Mouse (Mus musculus) frontal cortex, postnatal 36 days (tissue): ENCODE data around the gene Hnrnpd.
A peak's percentile ranks its signal among the peaks of the same experiment; 100 is the strongest.

Experiments used
- DNase-seq, 2 experiments: peaks; one replicate each; pipeline ENCODE4 v3.0.0; 2022; ENCODE audit warnings: low spot score in 2 of 2

Gene Hnrnpd

DNA sequence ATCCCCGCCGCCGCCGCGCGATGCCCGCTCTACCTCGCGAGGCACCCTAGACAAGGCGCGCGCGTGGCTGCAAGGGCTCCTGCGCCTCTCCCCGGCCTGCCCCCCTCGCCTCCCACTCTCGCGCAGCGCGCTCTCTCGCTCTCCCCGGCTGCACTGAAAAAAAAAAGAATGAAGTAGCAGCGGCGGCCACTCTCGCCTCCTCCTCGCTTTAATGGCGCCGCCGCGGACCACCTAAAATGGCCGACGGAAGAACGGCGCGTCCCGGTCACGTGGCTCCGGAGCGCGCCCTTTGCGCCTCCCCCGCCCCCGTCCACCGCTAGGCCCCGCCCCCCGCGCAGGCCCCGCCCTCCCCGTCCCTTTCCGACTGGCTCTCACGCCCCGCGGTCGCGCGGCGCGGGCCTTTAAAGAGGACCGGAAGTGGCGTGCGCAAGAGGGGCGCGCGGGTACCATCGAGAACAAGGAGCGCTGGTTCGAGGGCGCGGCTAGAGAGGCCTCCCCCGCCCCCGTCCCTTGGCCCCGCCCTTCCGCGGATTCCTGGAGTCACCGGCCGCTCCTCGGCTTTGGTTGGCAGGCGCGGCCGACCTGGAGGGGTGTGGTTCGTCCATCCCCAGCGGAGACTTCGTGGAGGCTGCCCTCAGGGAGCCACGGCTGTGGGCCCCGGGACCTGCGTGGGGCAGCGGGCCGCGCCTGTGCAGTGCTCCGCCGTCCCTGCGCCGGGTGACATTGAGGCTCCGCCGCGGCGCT lies at the start of gene Hnrnpd, which contains the start of gene 4930524J08Rik:
TSS of gene Hnrnpd (minus strand) at position 240 of the 744 bp plus-strand sequence.
TSS of gene 4930524J08Rik (plus strand) at position 363 of the 744 bp plus-strand sequence.
- DNase-seq = peak; percentile 89 to 93

DNA sequence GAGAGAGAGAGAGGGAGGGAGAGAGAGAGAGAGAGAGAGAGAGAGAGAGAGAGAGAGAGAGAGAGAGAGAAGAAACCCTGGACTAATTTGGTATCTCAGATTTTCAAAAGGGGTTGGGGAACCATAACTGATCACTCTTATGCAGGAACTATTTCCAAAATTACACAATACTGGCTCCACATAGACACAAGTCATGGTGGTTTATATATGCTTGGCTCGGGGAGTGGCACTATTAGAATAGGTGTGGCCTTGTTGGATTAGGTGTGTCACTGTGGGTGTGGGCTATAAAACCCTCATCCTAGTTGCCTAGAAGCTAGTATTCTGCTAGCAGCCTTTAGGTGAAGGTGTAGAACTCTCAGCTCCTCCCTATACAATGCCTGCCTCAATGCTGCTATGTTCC lies 46.1 kb upstream of the Hnrnpd start:
- no peak for DNase-seq

DNA sequence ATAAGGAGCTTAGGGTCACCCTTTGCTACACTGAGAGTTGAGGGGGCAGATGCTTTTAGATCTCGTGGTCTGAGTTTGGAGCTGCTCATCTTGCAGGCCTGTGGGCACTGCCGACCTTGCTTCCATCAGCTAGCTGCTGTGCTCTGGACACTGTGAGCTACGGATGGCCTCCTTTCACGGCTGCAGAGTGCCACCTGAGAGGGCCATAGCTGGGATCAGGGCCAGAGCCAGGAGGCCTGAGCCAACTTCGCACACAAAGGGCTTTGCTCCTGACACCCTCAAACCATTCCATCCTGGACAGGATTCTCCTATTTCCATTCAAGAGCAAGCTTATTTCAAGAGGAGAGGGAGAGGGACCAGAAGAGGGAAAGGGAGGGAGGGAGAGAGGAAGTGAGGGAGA lies 45.7 kb upstream of the Hnrnpd start:
- DNase-seq = no peak

DNA sequence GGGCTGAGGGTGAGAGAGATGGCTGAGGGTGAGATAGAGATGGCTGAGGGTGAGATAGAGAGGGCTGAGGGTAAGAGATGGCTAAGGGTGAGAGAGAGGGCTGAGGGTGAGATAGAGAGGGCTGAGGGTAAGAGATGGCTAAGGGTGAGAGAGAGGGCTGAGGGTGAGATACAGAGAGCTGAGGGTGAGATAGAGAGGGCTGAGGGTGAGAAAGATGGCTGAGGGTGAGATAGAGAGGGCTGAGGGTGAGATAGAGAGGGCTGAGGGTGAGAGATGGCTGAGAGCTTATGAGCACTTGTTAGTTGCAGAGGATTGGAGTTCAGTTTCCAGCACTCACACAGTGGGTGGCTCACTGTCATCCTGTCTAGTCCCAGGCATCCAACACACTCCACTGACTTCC lies 41.4 kb upstream of the Hnrnpd start:
- DNase-seq = no peak

DNA sequence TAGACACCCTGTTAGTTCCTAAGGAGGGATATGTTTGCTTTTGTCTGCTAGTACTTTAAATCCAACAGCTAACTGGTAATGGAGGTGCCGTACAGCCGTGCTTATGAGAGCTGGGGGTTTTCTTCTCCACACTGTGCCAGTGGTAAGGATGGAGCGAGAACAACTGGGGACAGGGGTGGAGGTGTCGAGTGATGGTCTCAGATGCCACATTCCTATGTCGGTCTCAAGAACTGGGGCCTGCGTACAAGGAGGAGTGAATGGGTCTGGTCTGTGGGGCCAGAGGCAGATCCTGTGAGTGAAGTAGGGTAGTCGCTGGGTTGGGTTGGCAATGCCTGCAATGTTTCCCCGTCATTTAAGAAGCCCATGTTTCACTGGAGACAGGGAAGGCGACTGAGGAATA lies 33.9 kb upstream of the Hnrnpd start:
- no peak for DNase-seq

DNA sequence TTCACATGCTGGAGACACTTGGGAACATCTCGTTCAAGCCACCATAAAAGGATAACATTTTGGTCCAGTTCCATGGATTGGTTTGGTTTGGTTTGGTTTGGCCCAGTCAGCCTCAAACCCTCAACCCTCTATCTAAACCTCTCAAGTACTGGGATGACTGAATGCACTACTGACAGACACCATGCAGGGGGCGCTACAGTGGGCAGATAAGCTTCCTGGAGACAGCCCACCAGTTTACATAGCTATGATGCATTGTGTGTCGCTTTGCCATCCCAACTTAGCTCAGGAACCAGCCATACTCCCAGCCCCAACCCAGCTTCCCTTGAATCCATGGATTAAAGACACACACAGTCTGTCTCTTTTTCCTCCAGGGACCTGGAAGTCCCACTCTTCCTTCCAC lies 29.7 kb upstream of the Hnrnpd start:
- no peak for DNase-seq

DNA sequence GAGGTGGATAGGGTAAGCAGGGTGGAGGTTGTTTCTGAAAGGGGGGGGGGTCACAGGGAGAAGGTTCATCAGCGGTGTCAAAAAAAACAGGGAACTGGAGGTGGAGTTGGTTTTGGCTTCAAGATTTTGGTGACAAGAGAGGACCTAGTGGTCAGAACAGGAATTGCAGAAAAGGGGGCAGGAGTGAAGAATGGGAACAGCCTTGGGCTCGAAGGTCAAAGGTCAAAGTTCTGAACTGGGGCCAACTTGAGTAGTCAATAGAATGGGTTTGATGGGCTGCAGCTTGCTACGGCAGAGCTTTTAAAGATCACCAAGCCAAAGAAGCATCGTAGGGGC lies 28.3 kb upstream of the Hnrnpd start:
- no peak for DNase-seq

DNA sequence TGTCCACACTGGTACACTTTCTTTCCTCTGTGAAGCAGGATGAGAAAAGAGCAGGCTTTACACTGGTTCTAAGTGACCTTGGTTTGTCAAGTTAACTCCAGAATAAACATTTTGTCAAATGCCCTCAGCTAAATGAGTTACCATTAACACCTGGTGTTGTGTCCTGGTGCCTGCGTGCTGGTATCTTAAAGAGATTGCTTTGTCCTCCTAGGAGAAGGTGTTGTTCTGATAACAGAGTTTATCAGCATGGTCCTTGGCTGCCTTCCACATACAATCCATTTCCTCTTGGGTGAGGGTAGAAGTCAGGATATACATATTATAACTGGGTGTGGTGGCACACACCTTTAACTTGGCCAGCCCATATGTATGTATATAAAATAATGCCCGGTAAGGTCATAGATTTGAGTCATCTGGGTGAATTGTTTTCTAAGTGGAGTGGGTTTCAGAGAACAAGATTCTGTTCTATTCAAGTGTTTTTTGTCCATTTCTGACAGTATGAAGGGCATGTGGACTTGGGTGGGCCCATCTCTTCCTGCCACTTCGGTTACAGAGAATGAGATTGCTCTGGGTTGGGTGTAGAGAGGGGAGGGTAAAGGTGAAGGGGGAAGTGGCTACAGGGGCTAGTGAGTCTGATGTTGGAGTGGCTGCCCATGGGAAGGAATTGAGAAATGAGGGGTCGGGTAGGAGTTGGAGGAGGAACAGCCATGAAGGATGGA lies 27.7 kb upstream of the Hnrnpd start:
- no peak for DNase-seq

DNA sequence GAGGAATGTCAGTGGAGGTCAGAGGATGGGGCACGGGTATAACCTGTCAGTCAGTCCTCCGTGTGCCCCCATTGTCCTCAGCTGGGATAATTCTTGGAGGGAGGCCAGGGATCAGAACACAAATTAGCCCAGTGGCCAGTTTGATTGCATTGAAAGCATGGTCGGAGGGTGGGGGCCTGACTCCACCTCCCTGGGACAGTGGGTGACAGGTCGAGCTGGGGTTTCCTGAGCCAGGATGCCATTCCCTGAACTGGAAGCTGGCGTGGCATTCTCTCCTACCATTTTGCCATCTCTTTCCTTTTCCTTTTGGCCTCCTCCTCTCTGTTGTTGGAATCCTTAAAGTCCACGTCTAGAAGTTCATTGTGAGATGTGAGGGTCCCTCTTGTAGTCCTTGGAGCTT lies 27.2 kb upstream of the Hnrnpd start:
- DNase-seq = no peak

DNA sequence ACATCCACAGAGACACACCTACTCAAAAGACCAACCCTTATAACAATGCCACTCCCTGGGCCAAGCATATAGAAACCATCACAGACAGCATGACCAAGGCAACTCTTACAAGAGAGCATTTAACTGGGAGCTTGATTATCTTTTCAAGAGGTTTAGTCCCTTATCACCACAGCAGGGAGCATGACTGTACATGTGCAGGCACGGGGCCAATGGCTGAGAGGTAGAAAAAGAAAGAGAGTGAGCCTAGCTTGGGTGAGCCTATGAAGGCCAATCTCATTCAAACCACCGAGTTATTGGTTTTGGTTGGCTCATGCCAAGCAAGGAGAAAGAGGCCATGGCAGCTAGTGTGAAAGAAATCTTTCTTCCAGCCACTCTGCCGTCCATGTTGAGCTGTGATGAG lies 26.7 kb upstream of the Hnrnpd start:
- no peak for DNase-seq

DNA sequence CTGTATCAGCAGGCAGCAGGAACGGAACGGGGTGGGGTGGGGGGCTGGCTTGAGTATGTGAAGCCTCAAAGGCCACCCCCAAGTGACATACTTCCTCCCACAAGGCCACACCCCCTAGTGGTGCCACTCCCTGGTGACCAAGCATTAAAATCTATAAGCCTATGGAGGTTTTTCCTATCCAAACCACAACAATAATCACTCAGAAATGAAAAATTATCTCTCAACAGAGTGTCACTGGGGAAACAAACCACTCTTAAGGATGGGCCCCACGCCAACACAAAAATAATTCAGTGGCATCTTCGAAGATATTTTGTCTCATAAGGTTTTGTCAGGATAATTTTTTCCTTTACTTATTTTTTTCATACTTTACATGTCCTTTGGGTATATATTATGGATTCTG lies 25.2 kb upstream of the Hnrnpd start:
- DNase-seq = no peak

DNA sequence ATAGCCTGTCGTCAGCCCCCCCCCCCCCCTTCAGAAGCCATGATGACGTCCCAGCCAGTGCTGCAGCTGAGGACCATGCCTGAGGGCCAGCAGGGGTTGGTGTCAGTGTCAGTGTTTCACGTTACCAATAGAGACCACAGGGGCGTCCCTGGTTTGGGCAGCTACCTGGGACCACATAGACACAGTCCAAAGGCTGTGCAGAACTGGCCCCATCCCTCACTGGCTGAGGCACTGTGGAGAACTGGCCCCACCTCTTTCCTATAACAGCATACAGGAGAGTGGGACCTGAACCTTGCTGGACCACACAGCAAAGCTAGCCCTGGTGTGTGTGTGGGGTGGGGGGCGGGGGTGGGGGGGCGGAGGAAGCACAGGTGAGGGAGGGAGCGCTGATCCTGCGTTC lies 21.8 kb upstream of the Hnrnpd start:
- no peak for DNase-seq

DNA sequence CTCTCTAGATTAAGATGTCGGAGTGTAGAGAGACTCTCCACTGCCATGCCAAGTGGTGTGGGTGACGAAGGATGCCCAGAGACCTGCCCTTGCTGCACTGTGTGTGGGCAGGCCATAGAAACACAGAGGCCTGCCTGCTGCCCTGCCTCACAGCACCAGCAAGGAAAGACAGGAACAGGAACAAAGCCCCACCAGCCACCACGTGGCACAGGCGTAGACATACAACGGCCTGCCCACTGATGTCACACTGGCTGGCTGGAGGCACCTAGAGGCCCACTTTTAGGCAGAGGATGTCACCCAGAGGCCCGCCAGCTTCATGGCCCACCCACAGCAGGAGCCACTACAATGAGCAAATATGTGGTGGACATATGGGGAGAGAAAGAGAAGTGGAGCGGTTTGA lies 21.3 kb upstream of the Hnrnpd start:
- DNase-seq = no peak

DNA sequence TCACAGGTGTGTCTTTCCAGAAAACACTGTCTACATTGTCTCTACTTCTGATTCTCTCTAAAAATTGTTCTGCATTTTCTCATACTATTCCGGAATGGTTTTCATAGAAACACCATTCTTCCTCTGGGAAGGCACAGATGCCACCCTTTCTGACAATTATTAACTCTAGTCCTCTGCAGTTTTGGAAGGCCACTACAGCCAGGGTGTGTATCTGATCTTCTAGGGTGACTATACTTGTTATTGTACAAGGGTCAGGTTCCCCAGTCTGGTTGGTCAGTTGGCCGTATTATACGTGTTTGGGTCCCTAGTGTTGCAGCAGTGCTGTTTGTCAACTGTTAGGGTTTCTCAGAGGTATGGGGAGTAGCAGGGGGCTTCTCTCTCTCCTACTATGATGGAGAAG lies 15.9 kb upstream of the Hnrnpd start:
- no peak for DNase-seq

DNA sequence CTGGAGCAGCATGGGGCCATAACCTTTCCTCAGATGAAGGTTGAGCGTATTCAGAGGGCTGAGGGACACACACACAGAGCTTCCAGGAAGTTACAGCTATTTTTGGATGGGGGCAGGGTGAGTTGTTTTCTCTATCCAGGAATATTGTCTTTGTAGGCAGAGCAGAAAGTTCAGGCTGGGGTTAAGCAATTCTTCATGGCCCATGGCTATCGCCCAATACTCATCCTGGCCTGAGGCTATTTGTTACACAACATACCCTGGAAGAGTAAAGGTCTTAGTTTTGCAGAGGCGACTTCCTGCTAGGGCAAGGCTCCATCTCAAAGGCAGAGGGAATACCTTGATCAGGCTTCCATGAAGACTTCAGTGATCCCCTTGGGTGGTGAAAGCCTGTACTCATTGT lies 15.4 kb upstream of the Hnrnpd start:
- no peak for DNase-seq

DNA sequence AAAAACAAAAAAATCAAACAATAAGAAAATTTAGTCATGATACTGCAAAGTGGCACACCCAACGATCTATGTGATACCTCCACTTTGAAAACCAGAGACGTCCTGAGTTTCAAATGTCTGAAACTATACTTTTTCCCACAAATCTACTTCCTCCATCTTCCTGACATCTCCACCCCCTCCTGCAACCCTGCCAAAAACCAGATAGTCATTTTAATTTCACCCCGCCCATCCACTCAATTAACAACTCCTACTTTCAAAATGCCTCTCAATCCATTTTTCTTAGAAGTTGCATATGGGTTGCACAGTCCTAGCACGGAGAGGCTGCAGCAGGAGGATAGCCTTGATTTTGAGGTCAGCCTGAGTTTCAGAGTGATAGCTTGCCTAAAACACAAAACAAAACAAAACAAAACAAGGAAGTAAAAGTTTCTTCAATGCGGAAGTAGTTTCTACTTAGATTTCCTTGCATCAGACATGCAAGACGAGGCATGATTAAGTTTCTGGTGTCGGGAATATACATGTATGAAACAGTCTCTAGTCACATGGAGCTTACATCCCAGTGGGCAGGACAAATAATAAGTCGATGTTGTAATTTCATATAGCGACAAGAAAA lies 4.8 kb upstream of the Hnrnpd start:
- DNase-seq = no peak

DNA sequence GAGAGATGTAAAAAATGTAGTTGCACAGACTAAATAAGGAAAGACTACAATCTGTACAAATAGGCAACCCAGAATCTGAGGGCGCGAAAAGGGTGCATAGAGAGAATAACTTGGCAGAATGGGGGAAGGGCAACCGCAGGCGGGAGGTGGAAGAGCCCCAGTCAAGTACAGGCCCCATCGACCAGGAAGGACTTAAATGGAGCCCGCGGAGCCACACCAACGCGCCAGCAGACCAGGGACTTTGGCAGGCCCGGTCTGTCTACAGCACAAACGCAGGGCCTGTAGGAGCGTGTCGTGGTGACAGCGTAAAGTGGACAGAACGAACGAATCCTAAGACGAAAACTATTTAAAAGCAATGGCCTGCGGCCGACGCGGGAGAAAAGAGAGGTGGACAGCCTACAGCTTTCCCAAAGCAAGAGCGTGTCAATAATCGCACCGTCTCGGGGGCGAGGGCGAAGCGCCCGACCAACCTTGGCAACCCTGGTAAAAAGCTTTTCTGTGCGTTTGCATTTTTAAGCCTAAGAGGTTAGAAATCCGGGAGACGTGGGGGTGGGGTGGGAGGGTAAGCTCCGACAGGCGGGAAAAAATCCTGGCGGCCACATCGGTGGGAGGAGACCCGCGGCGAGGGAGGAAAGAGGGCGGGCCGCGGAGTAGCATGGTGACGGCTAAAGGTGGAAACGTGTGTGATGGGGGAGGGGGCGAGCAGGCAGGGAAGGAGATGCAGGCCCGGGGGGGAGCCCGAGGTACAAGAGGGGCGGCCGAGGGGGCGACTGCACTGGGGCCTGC lies 1.0 kb downstream of the Hnrnpd start:
- DNase-seq = peak; percentile 46 to 51

DNA sequence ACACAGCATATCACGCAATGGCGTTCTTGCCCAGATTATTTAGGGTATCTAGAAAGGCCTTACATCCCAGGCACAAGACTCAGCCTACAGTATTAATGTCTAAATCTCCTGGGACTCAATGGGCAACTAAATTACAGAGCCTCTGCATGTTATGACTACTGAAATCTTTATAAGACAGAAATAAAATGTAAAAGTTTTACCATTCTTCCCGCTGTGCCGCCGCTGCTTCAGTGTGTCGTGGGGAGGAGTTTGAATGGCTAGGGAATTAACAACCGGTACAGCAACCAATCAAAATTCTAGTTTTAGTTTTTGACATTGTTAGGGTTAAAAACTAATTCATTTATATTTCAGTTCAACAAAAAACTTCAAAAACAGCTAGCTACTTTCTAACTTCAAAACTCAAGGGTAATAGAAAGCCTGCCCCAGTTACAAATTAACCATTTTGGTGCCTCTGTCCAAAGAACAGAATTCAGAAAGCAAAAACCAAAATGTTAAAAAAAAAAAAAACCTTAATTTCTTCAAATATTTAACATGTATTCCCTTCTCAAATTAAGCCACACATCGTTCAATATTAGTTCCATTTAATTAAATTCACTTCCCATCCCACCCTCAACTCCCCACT lies 2.3 kb downstream of the Hnrnpd start:
- no peak for DNase-seq

DNA sequence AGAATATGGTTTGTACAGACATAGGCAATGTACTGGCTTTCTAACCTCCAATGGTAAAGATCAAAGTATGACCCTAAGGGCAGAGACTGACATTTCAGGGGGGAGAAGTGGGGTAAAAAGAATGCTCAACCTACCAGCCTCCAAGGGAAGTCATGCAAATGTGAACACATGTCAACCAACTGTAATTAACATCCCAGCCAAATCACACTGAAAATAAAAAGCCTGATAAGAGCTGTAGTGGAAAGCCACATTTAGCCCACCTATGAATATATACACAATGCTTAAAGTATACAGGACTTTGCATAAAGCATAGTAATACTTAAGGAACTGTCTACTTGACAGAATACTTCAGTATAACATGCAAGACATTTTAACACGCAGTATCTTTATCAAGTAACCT lies 3.0 kb downstream of the Hnrnpd start:
- DNase-seq = no peak

DNA sequence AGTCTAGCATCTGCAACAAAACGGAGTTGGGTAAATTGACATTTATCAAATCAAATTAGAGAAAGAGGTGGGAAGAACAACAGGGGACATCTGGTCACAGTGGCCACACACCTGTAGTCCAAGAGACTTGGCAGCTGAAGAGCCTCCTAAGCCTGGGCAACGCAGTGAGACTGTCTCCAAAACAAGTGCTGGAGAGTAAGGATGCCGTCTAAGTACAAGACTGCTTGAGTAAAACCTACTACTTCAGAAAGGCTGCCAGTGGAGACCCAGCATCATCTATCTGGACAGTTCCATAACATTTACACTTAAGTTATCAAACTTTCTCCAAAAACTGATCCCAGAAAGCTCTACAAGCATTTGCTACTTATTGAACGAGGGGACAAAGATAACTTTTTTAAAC lies 3.7 kb downstream of the Hnrnpd start:
- DNase-seq = no peak

DNA sequence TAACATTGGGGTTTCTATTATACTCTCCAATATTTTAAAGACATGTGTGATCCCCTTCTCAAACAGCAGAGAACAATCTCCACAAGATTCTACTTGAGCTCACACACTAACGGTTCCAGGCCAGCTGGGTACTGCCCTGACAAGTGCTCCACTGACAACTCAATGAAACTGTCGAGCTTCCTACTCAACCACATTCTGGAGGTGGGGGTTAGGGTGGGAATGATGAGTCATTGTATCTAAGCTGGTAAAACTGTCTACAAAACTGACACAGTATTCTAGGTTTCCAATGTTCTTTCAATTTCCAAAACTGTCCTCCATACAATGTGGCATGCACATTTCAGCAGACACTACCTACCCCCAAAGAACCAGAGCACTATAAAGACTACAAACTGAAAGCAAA lies 4.8 kb downstream of the Hnrnpd start:
- DNase-seq = peak in 1 of 2 experiments; percentile 21

DNA sequence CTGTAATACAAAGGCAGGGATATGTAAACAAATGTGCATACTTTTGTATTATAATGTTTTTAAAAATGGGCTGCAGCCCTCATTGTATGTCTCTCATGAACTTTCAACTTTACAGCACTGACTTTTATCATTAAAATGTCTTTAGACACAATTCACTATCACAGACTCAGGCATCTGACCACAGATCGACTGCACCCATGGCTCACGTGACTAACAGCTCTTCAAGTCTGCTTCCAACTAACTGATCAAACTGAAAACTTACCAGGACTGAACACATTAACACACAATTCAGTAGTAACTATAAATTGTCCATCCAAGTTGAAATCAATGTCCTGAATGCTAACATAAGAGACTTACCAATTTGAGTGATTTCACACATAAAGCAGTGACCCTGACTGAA lies 18.8 kb downstream of the Hnrnpd start:
- no peak for DNase-seq
